ENCODE assay signal across 20 mouse cellular contexts in genomic region chr3:85725110-85725509, GRCm38 (mm10).
A peak's percentile ranks its signal among the peaks of the same experiment; 100 is the strongest.
DNase-seq lines count a peak whose midpoint lies in the region; ATAC-seq and TF ChIP-seq lines count a peak whose summit lies in the region.
"Had no signal": no experiment of that assay in that cellular context is flagged by ENCODE, and none has a peak within 500 bp of the region (broad histone marks: within the 10 kb centered on the region; RNA-seq: fewer than 3 reads in every experiment).

No protein-coding gene starts in this region.

- peaks cover 24% of the 10 kb centered on the region for H3K4me1 ChIP-seq in liver, embryonic 13.5 days (replicated peaks)
- H3K4me1 ChIP-seq in forebrain, embryonic 16.5 days (replicated peaks; ENCODE audit: control insufficient read depth, insufficient read depth, low read length), result no peaks in the 10 kb centered on the region
- no peaks in the 10 kb centered on the region for H3K4me1 ChIP-seq in thymus, adult 2 months (replicated peaks; ENCODE audit: control insufficient read depth, insufficient read depth, low read length)
- H3K4me1 ChIP-seq: embryonic facial prominence, embryonic 12.5 days; forebrain, embryonic 15.5 days; heart, embryonic 15.5 days; neural tube, embryonic 13.5 days had no signal

- peak; percentile 100 for ATAC-seq in liver, embryonic 13.5 days (ENCODE audit: low read depth)
- no peak for ATAC-seq in forebrain, embryonic 16.5 days
- ATAC-seq: activated CD4-positive, CD25-positive, alpha-beta regulatory T cell, adult 4 months; forebrain, embryonic 15.5 days had no signal

- H3K36me3 ChIP-seq in liver, embryonic 13.5 days, result no peaks in the 10 kb centered on the region
- no peaks in the 10 kb centered on the region for H3K36me3 ChIP-seq in forebrain, embryonic 16.5 days (ENCODE audit: control insufficient read depth, insufficient read depth)
- no peaks in the 10 kb centered on the region for H3K36me3 ChIP-seq in thymus, adult 2 months (ENCODE audit: control insufficient read depth, insufficient read depth, low read length)
- H3K36me3 ChIP-seq: embryonic facial prominence, embryonic 12.5 days; forebrain, embryonic 15.5 days; heart, embryonic 15.5 days; neural tube, embryonic 13.5 days had no signal

- H3K4me2 ChIP-seq in liver, embryonic 13.5 days, result peak overlapping the region; percentile 42
- H3K4me2 ChIP-seq in forebrain, embryonic 16.5 days (ENCODE audit: low read length), result no peak overlapping the region
- H3K4me2 ChIP-seq: embryonic facial prominence, embryonic 12.5 days; forebrain, embryonic 15.5 days; heart, embryonic 15.5 days; neural tube, embryonic 13.5 days had no signal

- no peaks in the 10 kb centered on the region for H3K27me3 ChIP-seq in liver, embryonic 13.5 days
- H3K27me3 ChIP-seq in forebrain, embryonic 16.5 days (replicated peaks; ENCODE audit: control insufficient read depth, insufficient read depth, low read length), result no peaks in the 10 kb centered on the region
- no peaks in the 10 kb centered on the region for H3K27me3 ChIP-seq in thymus, adult 2 months (ENCODE audit: control insufficient read depth, insufficient read depth, low read length)
- H3K27me3 ChIP-seq: embryonic facial prominence, embryonic 12.5 days; forebrain, embryonic 15.5 days; heart, embryonic 15.5 days; neural tube, embryonic 13.5 days had no signal

- DNase-seq in cerebellum, postnatal 10 days, result peak; percentile 21 to 48
- DNase-seq in cerebellum, adult 11 months, result no peak
- peak; percentile 25 to 38 for DNase-seq in spleen, postnatal 36 days (ENCODE audit: low spot score in 2 of 2)
- no peak for DNase-seq in spleen, postnatal 14 days (ENCODE audit: low spot score in 2 of 2)
- peak; percentile 77 for DNase-seq in liver, embryonic 13.5 days
- no peak for DNase-seq in retina, embryonic 14.5 days (ENCODE audit: low spot score)
- DNase-seq in thymus, adult 2 months, result no peak
- DNase-seq: adrenal gland, postnatal 14 days; cerebellum, adult 8-10 months; kidney, adult 18-20 months; kidney, postnatal 10 days; midbrain, embryonic 14.5 days; thymus, postnatal 36 days had no signal

- H3K9ac ChIP-seq in liver, embryonic 13.5 days, result no peak overlapping the region
- H3K9ac ChIP-seq in forebrain, embryonic 16.5 days (replicated peaks; ENCODE audit: low read depth, low read length), result no peak overlapping the region
- H3K9ac ChIP-seq: embryonic facial prominence, embryonic 12.5 days; forebrain, embryonic 15.5 days; heart, embryonic 15.5 days; neural tube, embryonic 13.5 days had no signal

- WGBS in liver, embryonic 13.5 days (ENCODE audit: insufficient replicate concordance), result 4% methylated on average over 2 of the region's 2 CpGs
- 71% methylated on average over 2 of the region's 2 CpGs for WGBS in forebrain, embryonic 16.5 days
- 76% methylated on average over 2 of the region's 2 CpGs for WGBS in thymus, adult 2 months

- H3K9me3 ChIP-seq in liver, embryonic 13.5 days (replicated peaks), result no peaks in the 10 kb centered on the region
- no peaks in the 10 kb centered on the region for H3K9me3 ChIP-seq in forebrain, embryonic 16.5 days (ENCODE audit: control insufficient read depth, low read length)
- H3K9me3 ChIP-seq: embryonic facial prominence, embryonic 12.5 days; forebrain, embryonic 15.5 days; heart, embryonic 15.5 days; neural tube, embryonic 13.5 days had no signal

- H3K27ac ChIP-seq in liver, embryonic 13.5 days, result peak overlapping the region; percentile 84
- H3K27ac ChIP-seq in forebrain, embryonic 16.5 days (ENCODE audit: low read length), result no peak overlapping the region
- no peak overlapping the region for H3K27ac ChIP-seq in thymus, adult 2 months (ENCODE audit: control insufficient read depth, insufficient read depth, low read length)
- H3K27ac ChIP-seq: embryonic facial prominence, embryonic 12.5 days; forebrain, embryonic 15.5 days; heart, embryonic 15.5 days; layer of hippocampus, adult 2 months; neural tube, embryonic 13.5 days had no signal

- no peak overlapping the region for H3K4me3 ChIP-seq in liver, embryonic 13.5 days (replicated peaks)
- no peak overlapping the region for H3K4me3 ChIP-seq in forebrain, embryonic 16.5 days (replicated peaks; ENCODE audit: low read length)
- no peak overlapping the region for H3K4me3 ChIP-seq in thymus, adult 2 months (ENCODE audit: control insufficient read depth, insufficient read depth, low read length)
- H3K4me3 ChIP-seq: embryonic facial prominence, embryonic 12.5 days; forebrain, embryonic 15.5 days; heart, embryonic 15.5 days; layer of hippocampus, adult 2 months; neural tube, embryonic 13.5 days had no signal

- no peak for TF ChIP-seq POLR2A in thymus, adult 2 months (IDR thresholded peaks at IDR 0.05; ENCODE audit: control insufficient read depth, extremely low read depth, insufficient read depth, low read length, poor library complexity)

- TF ChIP-seq CTCF in thymus, adult 2 months (IDR thresholded peaks at IDR 0.05; ENCODE audit: borderline replicate concordance, control insufficient read depth, extremely low read depth, insufficient read depth, low read length, poor library complexity), result no peak

Comparison
In these comparisons a context has a peak if more than half of its experiments do, and no peak if none do; other contexts are left out.
1. DNase-seq: peak in cerebellum, postnatal 10 days (2 of 2), spleen, postnatal 36 days (2 of 2) and liver, embryonic 13.5 days (single experiment); none in cerebellum, adult 11 months (single experiment), spleen, postnatal 14 days (0 of 2), retina, embryonic 14.5 days (single experiment) and thymus, adult 2 months (single experiment).